Mouse (Mus musculus) forebrain, embryonic 13.5 days (tissue): ENCODE measurements around the gene Gm5128. TPM values are rescaled to one million over a fixed set of nuclear protein-coding genes. Genes with fewer than 3 reads are reported as not detected.
"Not testable (repeated sequence)": the region's sequence is repeated elsewhere in the genome, so short reads cannot be mapped to it uniquely, and the experiment has no call there.

Source experiments
- ATAC-seq: fragments of 200-750 bp; cut with Nextera tagmentation; 2 replicates; pipeline ENCODE4 v1.8.0; 2017
- H3K27ac ChIP-seq: fragments of 300-500 bp; sonication (generic); 2 replicates; pipeline ENCODE4 v1.5.1; 2015; ENCODE audit warnings: inconsistent platforms, mild to moderate bottlenecking, moderate library complexity
- H3K27me3 ChIP-seq: fragments of 300-500 bp; sonication (generic); 2 replicates; pipeline ENCODE4 v1.6.1; 2015; ENCODE audit warnings: mild to moderate bottlenecking, inconsistent platforms
- H3K36me3 ChIP-seq: fragments of 300-500 bp; sonication (generic); 2 replicates; pipeline ENCODE4 v1.6.1; 2015; ENCODE audit warnings: mild to moderate bottlenecking, inconsistent platforms; ENCODE audit not compliant: poor library complexity, severe bottlenecking
- H3K4me1 ChIP-seq: fragments of 300-500 bp; sonication (generic); 2 replicates; pipeline ENCODE4 v1.6.1; 2015; ENCODE audit warnings: inconsistent platforms
- H3K4me2 ChIP-seq: fragments of 300-500 bp; sonication (generic); 2 replicates; pipeline ENCODE4 v1.6.1; 2015; ENCODE audit warnings: inconsistent platforms, mild to moderate bottlenecking, moderate library complexity
- H3K4me3 ChIP-seq: fragments of 300-500 bp; sonication (generic); 2 replicates; pipeline ENCODE4 v1.5.1; 2015; ENCODE audit warnings: mild to moderate bottlenecking, inconsistent platforms
- H3K9ac ChIP-seq: fragments of 300-500 bp; sonication (generic); 2 replicates; pipeline ENCODE4 v1.6.1; 2015; ENCODE audit warnings: mild to moderate bottlenecking, inconsistent platforms
- H3K9me3 ChIP-seq: fragments of 300-500 bp; sonication (generic); replicated peaks from 2 replicates; pipeline ENCODE4 v1.6.1; 2016; ENCODE audit warnings: inconsistent platforms
- WGBS: fragments of 180-500 bp; shearing (Covaris S2); methylation state at CpG from one replicate; pipeline ENCODE4 v1.1.7; 2015; 5-methylcytosine and 5-hydroxymethylcytosine counted together
- polyA plus RNA-seq: library from polyadenylated mRNA; unstranded; fragments of >200 nt; fragmentation: Nextera tagmentation; extraction: Ambion mirVana; gene quantifications from 2 replicates; pipeline ENCODE4 v1.2.1, GENCODE M21; 2015

The Gm5128 gene
- not detected in 2 replicates for polyA plus RNA-seq

GRCm38 (mm10) chrX:135372984-135373383 lies at the start of gene Gm5128:
Gene Gm5128 (plus strand): TSS chrX:135373284.
- not testable (repeated sequence) for H3K36me3 ChIP-seq, H3K4me3 ChIP-seq, ATAC-seq, H3K27me3 ChIP-seq, H3K4me1 ChIP-seq, H3K9ac ChIP-seq, H3K4me2 ChIP-seq, H3K9me3 ChIP-seq, H3K27ac ChIP-seq
- no CpG with 5 or more reads among the region's 15 CpGs for WGBS

- H3K4me1 ChIP-seq, H3K4me2 ChIP-seq, H3K4me3 ChIP-seq, ATAC-seq, H3K36me3 ChIP-seq, H3K27me3 ChIP-seq, H3K9ac ChIP-seq, H3K9me3 ChIP-seq, H3K27ac ChIP-seq: not testable (repeated sequence)
- WGBS = 29% methylated on average over 3 of the region's 6 CpGs
Measured at GRCm38 (mm10) chrX:135360685-135361084, 12.4 kb upstream of the Gm5128 start.

GRCm38 (mm10) chrX:135361943-135362342 lies 11.1 kb upstream of the Gm5128 start:
- H3K27ac ChIP-seq, H3K9ac ChIP-seq, ATAC-seq, H3K36me3 ChIP-seq, H3K9me3 ChIP-seq, H3K4me3 ChIP-seq, H3K27me3 ChIP-seq, H3K4me1 ChIP-seq, H3K4me2 ChIP-seq: not testable (repeated sequence)
- WGBS = no CpG with 5 or more reads among the region's 4 CpGs

GRCm38 (mm10) chrX:135403578-135403977 lies 30.5 kb downstream of the Gm5128 start:
- not testable (repeated sequence) for H3K4me3 ChIP-seq, H3K36me3 ChIP-seq, H3K4me1 ChIP-seq, H3K27me3 ChIP-seq, H3K9ac ChIP-seq, H3K9me3 ChIP-seq, ATAC-seq, H3K4me2 ChIP-seq, H3K27ac ChIP-seq
- WGBS = no CpG with 5 or more reads among the region's 3 CpGs

- H3K36me3 ChIP-seq, H3K4me3 ChIP-seq, H3K4me1 ChIP-seq, H3K9me3 ChIP-seq, H3K4me2 ChIP-seq, ATAC-seq, H3K27me3 ChIP-seq, H3K9ac ChIP-seq, H3K27ac ChIP-seq: not testable (repeated sequence)
- 48% methylated on average over 4 of the region's 7 CpGs for WGBS
Measured at GRCm38 (mm10) chrX:135421203-135421602, 48.1 kb downstream of the Gm5128 start.

GRCm38 (mm10) chrX:135421824-135422223 lies 48.7 kb downstream of the Gm5128 start:
- H3K4me2 ChIP-seq, H3K36me3 ChIP-seq, H3K4me3 ChIP-seq, ATAC-seq, H3K9me3 ChIP-seq, H3K27ac ChIP-seq, H3K27me3 ChIP-seq, H3K4me1 ChIP-seq, H3K9ac ChIP-seq: not testable (repeated sequence)

- H3K4me1 ChIP-seq, H3K27me3 ChIP-seq, H3K9ac ChIP-seq, H3K9me3 ChIP-seq, H3K27ac ChIP-seq, H3K36me3 ChIP-seq, H3K4me2 ChIP-seq, H3K4me3 ChIP-seq, ATAC-seq: not testable (repeated sequence)
- WGBS = no CpG with 5 or more reads among the region's 4 CpGs
Measured at GRCm38 (mm10) chrX:135422473-135422872, 49.4 kb downstream of the Gm5128 start.

Other genes starting within 250 kb of the Gm5128 start
- gene Gm15023, start 195.7 kb upstream of the Gm5128 start, polyA plus RNA-seq = not detected in 2 replicates
- 10.0 and 14.2 TPM in 2 replicates for gene Tceal6, start 162.6 kb upstream of the Gm5128 start, polyA plus RNA-seq
- gene Pramel3, start 71.0 kb upstream of the Gm5128 start, polyA plus RNA-seq = not detected in 2 replicates
- gene Gm7903, start 60.6 kb downstream of the Gm5128 start, polyA plus RNA-seq = not detected in 2 replicates
- gene AV320801, start 121.3 kb downstream of the Gm5128 start, polyA plus RNA-seq = not detected in 2 replicates
- not detected in 2 replicates for gene Nxf7, start 225.5 kb downstream of the Gm5128 start, polyA plus RNA-seq